Mouse (Mus musculus): ENCODE results near the gene Slc38a7. TPM values are rescaled to one million over a fixed set of nuclear protein-coding genes. Genes with fewer than 3 reads are reported as not detected.

The Slc38a7 gene
- 12.9 and 14.1 TPM in 2 replicates for polyA plus RNA-seq (2014; fragmentation: Nextera tagmentation; extraction: Ambion mirVana)

GRCm38 (mm10) chr8:95853102-95853843 is at the start of gene Slc38a7:
Gene Slc38a7, minus strand, starts transcription at chr8:95853539.
- Histone ChIP-seq H3K4me3 (ENCODE audit: low read depth, low read length) (peak within 1 kb of the TSS; percentile 60), H3K27me3 (ENCODE audit: insufficient read depth, low read length) (no peaks in the 10 kb centered on the region)
- peak; percentile 88 for DNase-seq

GRCm38 (mm10) chr8:95901864-95902263 is 48.5 kb upstream of the Slc38a7 start:
- Histone ChIP-seq H3K4me2 (no peak overlapping the region), H3K27ac (ENCODE audit: low read depth) (no peak overlapping the region), H3K4me3 (ENCODE audit: low read depth, low read length) (no peak overlapping the region), H3K9me3 (ENCODE audit: low read depth, low read length) (no peaks in the 10 kb centered on the region), H3K27me3 (ENCODE audit: insufficient read depth, low read length) (no peaks in the 10 kb centered on the region), H3K4me1 (ENCODE audit: insufficient read depth) (no peaks in the 10 kb centered on the region), H3K9ac (no peak overlapping the region), H3K36me3 (ENCODE audit: insufficient read depth) (no peaks in the 10 kb centered on the region)
- WGBS, result 44% methylated on average over 7 of the region's 7 CpGs
- ATAC-seq (ENCODE audit: insufficient read depth) (no peak), DNase-seq (peak; percentile 18)
- TF ChIP-seq CTCF (IDR thresholded peaks at IDR 0.05; ENCODE audit: low read depth), result no peak

More at GRCm38 (mm10) chr8:95853102-95853843, at the start of gene Slc38a7:
- TF ChIP-seq CTCF (IDR thresholded peaks at IDR 0.05; ENCODE audit: low read depth), result no peak
- H3K36me3 ChIP-seq (ENCODE audit: insufficient read depth), result peaks cover under 1% of the 10 kb centered on the region
- WGBS, result 13% methylated on average over 22 of the region's 22 CpGs
- peak within 1 kb of the TSS; percentile 62 for H3K9ac ChIP-seq
- peak; percentile 98 for ATAC-seq (ENCODE audit: insufficient read depth)
- H3K27ac ChIP-seq (ENCODE audit: low read depth), result peak within 1 kb of the TSS; percentile 13; the same call in 1 of the 2 replicates
- H3K4me1 ChIP-seq (ENCODE audit: insufficient read depth), result no peaks in the 10 kb centered on the region
- no peaks in the 10 kb centered on the region for H3K9me3 ChIP-seq (ENCODE audit: low read depth, low read length)
- H3K4me2 ChIP-seq, result peak within 1 kb of the TSS; percentile 74

- no peaks in the 10 kb centered on the region for H3K4me1 ChIP-seq (ENCODE audit: insufficient read depth)
- TF ChIP-seq CTCF (IDR thresholded peaks at IDR 0.05; ENCODE audit: low read depth), result no peak
- 77% methylated on average over 5 of the region's 5 CpGs for WGBS
Measured at GRCm38 (mm10) chr8:95893701-95894100, 40.4 kb upstream of the Slc38a7 start.

GRCm38 (mm10) chr8:95888285-95889136 is 35.2 kb upstream of the Slc38a7 start, which contains the start of gene Got2:
Gene Got2, minus strand, starts transcription at chr8:95888547.
- WGBS, result 7% methylated on average over 31 of the region's 31 CpGs
- TF ChIP-seq CTCF (IDR thresholded peaks at IDR 0.05; ENCODE audit: low read depth), result peak; percentile 92
- ATAC-seq (ENCODE audit: insufficient read depth) (peak; percentile 89), DNase-seq (peak; percentile 95)
- no peaks in the 10 kb centered on the region for H3K27me3 ChIP-seq (ENCODE audit: insufficient read depth, low read length)
- peaks cover 4% of the 10 kb centered on the region; the same call in 1 of the 2 replicates for H3K4me1 ChIP-seq (ENCODE audit: insufficient read depth)
- H3K4me2 ChIP-seq, result peak within 1 kb of the TSS; percentile 84
- H3K27ac ChIP-seq (ENCODE audit: low read depth), result peak within 1 kb of the TSS; percentile 65; the same call in 1 of the 2 replicates
- no peaks in the 10 kb centered on the region for H3K9me3 ChIP-seq (ENCODE audit: low read depth, low read length)
- H3K4me3 ChIP-seq (ENCODE audit: low read depth, low read length), result peak within 1 kb of the TSS; percentile 86
- H3K9ac ChIP-seq, result peak within 1 kb of the TSS; percentile 76
- H3K36me3 ChIP-seq (ENCODE audit: insufficient read depth), result no peaks in the 10 kb centered on the region

More at GRCm38 (mm10) chr8:95893701-95894100, 40.4 kb upstream of the Slc38a7 start:
- Histone ChIP-seq H3K36me3 (ENCODE audit: insufficient read depth) (no peaks in the 10 kb centered on the region), H3K4me2 (no peak overlapping the region), H3K27ac (ENCODE audit: low read depth) (no peak overlapping the region), H3K9ac (no peak overlapping the region), H3K9me3 (ENCODE audit: low read depth, low read length) (no peaks in the 10 kb centered on the region), H3K27me3 (ENCODE audit: insufficient read depth, low read length) (no peaks in the 10 kb centered on the region), H3K4me3 (ENCODE audit: low read depth, low read length) (no peak overlapping the region)
- ATAC-seq (ENCODE audit: insufficient read depth) (no peak), DNase-seq (no peak)

- WGBS, result under 1% methylated on average over 38 of the region's 38 CpGs
- peak overlapping the region; percentile 65; the same call in 1 of the 2 replicates for H3K27ac ChIP-seq (ENCODE audit: low read depth)
Measured at GRCm38 (mm10) chr8:95887578-95888284, 34.4 kb upstream of the Slc38a7 start.

More at GRCm38 (mm10) chr8:95887578-95888284, 34.4 kb upstream of the Slc38a7 start:
- Histone ChIP-seq H3K4me1 (ENCODE audit: insufficient read depth) (peaks cover 4% of the 10 kb centered on the region; the same call in 1 of the 2 replicates), H3K4me2 (peak overlapping the region; percentile 84), H3K27me3 (ENCODE audit: insufficient read depth, low read length) (no peaks in the 10 kb centered on the region), H3K9ac (peak overlapping the region; percentile 76), H3K4me3 (ENCODE audit: low read depth, low read length) (peak overlapping the region; percentile 86), H3K36me3 (ENCODE audit: insufficient read depth) (no peaks in the 10 kb centered on the region), H3K9me3 (ENCODE audit: low read depth, low read length) (no peaks in the 10 kb centered on the region)
- DNase-seq (peak; percentile 84), ATAC-seq (ENCODE audit: insufficient read depth) (peak; percentile 97)
- no peak; the same call in 1 of the 2 replicates for TF ChIP-seq CTCF (IDR thresholded peaks at IDR 0.05; ENCODE audit: low read depth)

Data from lung, embryonic 14.5 days (tissue).